Mouse (Mus musculus) right cerebral cortex, postnatal 14 days (tissue): ENCODE results near the gene Zfyve28.
A peak's percentile ranks its signal among the peaks of the same experiment; 100 is the strongest.

Experiments
- DNase-seq: peaks from one replicate; pipeline ENCODE4 v3.0.0; 2022

The Zfyve28 gene

DNA sequence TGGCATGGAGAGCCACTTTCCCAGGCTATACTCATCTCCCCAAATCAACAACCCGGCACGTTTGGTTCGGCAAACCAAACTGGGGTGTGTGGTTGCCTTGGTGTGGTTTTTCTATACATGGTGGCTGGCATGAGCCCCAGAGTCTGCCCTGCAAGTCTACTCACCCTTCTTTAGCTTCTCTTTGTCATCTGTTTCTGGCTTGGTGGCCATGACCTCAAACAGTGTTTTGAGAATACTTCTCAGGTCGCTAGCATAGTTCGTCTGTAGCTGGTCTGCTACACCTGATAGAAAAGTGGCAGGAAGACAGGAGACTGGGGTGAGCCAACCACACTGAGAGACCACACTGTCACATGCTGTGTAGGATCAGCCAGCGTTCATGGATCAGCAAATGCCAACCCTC lies 89.6 kb downstream of the Zfyve28 start:
- peak; percentile 2 for DNase-seq

DNA sequence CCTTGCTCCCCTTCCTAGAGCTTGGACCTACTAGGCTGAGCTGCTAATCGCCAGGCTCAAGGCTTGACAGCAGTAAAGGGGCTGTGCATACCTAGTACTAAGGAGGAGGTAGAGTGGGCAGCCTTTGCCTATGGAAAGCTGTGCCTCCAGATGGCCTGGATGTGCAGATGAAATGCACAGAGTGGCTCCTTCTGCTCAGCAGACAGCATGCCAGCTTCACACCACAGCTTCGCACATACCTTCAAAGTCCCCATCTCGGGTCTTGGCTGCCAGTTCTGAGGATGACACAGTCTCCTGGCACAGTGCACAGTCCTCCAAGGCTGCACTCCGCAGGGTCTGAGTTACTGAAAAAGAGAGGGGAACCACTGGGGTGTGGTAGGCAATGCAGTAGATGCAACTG lies 91.0 kb downstream of the Zfyve28 start:
- DNase-seq, result peak; percentile 61

DNA sequence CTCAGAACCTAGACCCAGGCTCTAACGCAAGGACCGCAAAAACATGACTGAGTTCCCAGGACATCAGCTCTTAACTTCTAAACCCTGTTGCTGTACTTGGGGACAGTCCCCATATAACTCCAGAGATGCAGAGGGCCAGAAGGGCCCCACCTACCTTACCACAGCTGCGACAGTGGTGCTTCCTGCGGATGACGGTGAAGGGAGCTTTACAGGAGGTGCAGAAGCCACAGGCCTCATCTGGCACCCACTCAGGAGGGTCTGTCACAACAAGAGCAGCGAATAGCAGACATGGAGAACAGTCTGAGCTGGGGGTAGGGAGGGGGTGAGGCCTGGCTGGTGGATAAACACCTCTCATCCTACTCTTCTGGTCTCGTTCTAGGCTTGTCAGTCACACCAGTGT lies 91.8 kb downstream of the Zfyve28 start:
- no peak for DNase-seq

DNA sequence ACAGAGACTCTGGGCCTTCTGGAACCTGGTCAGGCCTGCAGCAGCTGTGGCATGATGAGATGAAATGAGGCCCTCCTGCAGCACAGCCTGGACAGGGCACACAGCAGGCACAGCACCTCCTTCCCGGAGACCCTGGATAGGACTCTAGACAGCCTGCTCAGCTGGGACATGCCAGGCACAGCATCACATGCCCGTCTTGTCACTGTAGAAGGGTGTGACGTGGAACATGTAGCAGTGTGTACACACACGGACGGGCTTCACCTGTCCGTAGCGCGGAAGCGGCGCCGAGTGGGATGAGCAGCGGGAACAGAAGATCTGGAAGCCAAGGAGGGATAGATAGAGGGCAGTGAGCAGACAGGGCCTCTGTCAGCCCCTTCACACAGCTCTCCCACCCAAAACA lies 92.5 kb downstream of the Zfyve28 start:
- DNase-seq, result peak; percentile 3

GRCm38 (mm10) chr5:34194975-34195662 lies 93.1 kb downstream of the Zfyve28 start:
- peak; percentile 8 for DNase-seq

DNA sequence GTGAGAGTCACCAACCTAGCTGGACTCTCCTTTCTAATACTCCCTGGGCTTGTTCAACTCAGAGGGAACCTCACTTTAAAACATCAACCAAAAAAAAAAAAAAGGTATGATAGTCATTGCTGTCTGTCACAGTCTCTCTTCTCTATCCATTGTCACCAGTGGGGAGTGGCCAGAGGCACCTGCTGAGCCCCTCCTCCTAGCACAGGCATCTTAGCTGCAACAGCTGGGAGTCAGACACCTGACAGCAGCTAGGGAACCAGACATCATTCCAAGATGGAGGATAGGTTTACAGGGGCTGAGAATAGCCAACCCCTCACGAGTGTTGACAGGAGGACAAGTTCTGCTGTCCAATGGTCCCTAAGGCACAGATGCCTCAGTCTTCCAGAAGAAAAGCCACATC lies 93.8 kb downstream of the Zfyve28 start:
- DNase-seq, result peak; percentile 3

- no peak for DNase-seq
Measured at GRCm38 (mm10) chr5:34191843-34192242, 96.4 kb downstream of the Zfyve28 start.

DNA sequence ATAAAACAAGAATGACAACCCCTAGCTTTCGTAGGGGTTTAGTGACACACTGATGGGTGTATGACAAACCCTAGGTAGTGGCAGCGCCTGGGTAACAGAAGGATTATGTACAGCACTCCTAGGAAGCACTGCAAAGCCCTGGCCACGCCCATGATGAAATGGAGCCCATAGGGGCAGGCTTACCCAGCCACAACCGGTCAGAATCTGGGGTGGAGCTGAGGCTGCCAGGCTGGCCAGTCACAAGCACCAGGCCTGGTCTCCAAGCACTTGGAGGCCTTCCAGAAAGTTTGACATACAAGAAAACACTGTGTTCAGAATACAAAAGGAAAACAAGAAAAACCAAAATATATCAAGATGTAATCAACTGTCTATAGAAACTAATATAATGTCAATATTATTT lies 97.2 kb downstream of the Zfyve28 start:
- no peak for DNase-seq

DNA sequence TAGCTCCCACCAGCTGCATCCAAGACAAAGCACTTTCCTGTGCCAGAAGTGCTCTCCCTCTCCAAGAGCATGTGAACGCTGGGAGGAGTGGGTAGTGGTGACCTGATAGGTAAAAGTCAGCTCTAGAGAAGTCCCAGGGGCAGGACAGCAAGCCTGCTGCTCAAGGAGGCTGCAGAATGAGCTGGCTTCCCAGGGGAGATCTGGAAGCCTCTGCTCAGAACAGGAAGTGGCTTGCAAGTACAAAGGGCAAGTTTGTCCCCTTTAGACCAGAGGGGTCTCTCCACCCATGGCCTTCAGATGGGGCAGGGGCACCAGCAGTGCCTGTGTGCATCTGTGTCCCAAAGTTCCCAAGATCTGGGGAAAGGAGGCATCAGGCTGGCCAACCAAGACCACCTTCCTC lies 98.7 kb downstream of the Zfyve28 start:
- no peak for DNase-seq

GRCm38 (mm10) chr5:34188856-34189255 lies 99.4 kb downstream of the Zfyve28 start:
- DNase-seq, result no peak

- DNase-seq, result peak; percentile 98
Measured at GRCm38 (mm10) chr5:34187601-34188316, 100.5 kb downstream of the Zfyve28 start, which contains the start of gene Mxd4. Mxd4 (minus strand) TSS chr5:34187720.

DNA sequence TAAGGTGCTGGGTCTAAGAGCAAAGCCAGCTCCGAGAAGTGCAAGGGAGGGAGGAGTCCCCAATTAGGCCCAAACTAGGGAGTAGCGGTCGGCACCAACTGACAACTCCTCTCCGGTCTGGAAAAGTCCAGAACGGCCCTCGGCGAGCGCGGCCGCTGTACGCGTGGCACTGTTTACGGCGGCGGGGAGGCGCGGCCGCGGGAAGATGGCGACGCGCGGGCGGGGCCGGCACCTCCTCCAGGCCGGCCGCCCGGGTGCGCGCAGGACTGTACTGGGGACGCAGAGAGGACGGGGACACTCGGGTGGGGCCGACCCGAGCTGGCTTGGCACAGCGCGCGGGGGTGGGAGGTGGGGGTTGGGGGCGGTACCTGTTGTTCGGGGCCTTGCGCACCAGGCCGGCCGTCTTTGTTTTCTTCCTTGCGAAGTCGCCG lies 101.3 kb downstream of the Zfyve28 start:
- DNase-seq, result peak; percentile 52

DNA sequence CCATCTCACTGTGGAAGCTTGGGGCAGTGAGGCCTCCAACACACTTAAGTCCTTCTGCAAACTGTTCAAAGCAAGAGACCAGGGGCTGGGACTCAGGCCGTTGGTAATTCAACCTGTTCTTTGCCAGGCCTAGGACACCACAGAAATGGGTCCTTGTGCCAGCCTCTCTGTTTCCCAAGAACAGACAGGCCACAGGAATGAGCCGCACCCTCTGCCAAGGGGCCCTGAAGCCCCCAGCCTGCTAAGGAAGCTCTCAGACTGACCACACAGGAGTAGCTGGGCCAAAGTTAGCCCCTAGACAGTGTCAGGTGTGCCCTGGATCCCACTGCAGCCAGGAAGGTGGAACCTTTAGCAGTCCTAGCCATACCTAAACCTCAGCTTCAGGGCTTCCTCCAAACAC lies 101.9 kb downstream of the Zfyve28 start:
- no peak for DNase-seq

- DNase-seq, result no peak
Measured at GRCm38 (mm10) chr5:34185791-34186190, 102.5 kb downstream of the Zfyve28 start.

GRCm38 (mm10) chr5:34185051-34185580 lies 103.1 kb downstream of the Zfyve28 start:
- DNase-seq, result peak; percentile 3

- DNase-seq, result no peak
Measured at GRCm38 (mm10) chr5:34183976-34184375, 104.3 kb downstream of the Zfyve28 start.

- no peak for DNase-seq
Measured at GRCm38 (mm10) chr5:34183156-34183880, 104.9 kb downstream of the Zfyve28 start.

DNA sequence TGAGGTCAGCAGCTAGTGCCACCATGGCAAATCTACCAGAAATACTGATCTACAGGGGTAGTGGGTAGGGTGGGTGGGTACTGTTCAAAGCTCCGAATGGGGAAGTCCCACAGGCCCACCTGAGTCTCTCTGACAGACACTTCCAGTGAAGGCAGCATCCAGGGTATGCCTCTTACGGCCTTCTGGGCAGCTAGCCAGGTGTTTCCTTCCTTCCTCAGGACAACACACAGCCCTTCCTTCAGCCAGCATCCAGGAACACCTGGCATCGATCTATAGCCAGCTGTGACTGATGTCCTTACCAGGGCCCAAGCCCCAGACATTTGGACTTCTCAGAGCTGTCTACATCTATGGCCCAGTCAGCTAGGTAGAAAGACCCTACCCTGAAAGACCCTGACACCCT lies 105.8 kb downstream of the Zfyve28 start:
- DNase-seq, result no peak

GRCm38 (mm10) chr5:34177821-34178220 lies 110.4 kb downstream of the Zfyve28 start:
- no peak for DNase-seq

- DNase-seq, result no peak
Measured at GRCm38 (mm10) chr5:34177091-34177490, 111.2 kb downstream of the Zfyve28 start.

- no peak for DNase-seq
Measured at GRCm38 (mm10) chr5:34176691-34177090, 111.6 kb downstream of the Zfyve28 start.

GRCm38 (mm10) chr5:34175403-34175694 lies 112.9 kb downstream of the Zfyve28 start:
- DNase-seq, result no peak

GRCm38 (mm10) chr5:34174550-34175402 lies 113.5 kb downstream of the Zfyve28 start:
- no peak for DNase-seq
